Mouse (Mus musculus) liver (tissue): ENCODE measurements around the gene Mpst.

Experiments used
- DNase-seq: peaks from one replicate; pipeline ENCODE4 v3.0.0-alpha.2; 2020; ENCODE audit warnings: mixed read lengths

Gene Mpst

DNA sequence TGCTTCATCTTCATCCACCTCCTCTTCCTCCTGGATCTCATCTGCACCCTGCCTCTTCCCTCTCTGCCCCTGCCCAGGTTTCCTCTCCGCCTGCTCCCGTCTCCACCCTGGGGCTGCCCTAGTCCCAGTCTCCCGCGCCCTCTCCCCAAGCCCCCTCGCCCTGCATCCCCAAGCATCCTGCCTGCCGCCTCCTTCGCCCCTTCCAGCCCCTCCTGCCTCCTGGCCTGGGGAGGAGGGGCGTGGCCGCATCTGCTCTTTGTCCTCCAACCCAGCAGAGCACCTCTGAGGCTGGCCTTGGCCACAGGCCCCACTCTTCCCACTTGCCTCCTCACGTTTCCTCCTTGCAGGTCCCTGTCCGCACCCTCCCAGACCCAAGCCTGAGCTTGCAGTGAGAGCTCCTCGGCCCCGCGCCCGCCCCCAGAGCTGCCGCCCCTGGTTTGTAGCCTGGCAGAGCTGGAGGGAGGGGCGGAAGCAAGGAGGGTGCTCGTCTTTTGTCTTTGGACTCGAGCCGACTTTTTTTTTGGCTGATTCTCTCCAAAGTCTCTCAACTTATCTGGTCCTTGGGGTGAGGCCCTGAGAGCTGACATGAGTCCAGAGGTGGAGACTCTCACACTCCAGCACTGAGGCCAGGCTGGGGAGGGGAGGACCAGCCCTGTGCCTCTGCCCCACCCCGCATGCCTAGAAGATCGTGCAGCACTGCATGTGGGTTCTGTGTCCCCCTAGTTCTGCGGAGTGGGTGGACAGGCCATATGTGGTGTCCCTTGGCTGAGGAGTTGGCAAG, 31.2 kb downstream of the Mpst start:
- DNase-seq = no peak

DNA sequence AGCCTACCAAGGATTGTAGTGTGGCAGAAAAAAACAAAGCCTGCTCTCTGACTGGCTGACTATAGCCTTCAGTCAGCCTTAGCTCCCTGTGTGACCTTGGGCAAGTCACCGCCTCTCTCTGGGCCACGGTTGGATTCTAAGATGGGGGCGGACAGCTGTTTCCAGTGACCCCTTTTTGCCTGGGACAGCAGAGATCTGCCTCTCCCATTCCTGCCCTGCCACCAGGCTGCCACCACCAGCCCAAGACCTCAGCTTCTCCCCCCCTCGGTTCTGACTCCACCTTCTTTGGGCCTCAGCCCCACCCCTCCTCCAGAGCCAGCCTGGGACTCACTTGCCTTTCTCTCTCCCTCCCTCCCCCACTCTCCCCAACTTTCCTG, 31.8 kb downstream of the Mpst start:
- DNase-seq = no peak

DNA sequence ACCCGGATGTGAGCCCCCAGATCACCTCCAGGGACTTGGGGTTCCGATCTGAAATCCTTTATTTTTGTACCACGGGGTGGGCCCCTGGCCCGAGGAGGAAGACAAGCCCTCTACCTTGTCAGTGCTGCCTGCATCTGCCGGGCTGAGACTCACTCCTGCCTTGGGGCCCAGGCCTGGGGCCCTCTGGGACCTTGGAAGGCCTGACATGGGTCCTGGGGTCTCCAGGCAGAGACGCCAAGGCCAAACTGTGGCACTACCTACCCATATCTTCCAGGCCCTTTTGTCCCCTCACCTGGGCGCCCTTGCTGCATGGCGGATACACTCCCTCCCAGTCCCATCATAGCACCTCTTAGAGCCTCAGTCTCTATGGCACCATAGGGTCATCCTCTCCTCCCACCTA, 32.3 kb downstream of the Mpst start:
- no peak for DNase-seq

DNA sequence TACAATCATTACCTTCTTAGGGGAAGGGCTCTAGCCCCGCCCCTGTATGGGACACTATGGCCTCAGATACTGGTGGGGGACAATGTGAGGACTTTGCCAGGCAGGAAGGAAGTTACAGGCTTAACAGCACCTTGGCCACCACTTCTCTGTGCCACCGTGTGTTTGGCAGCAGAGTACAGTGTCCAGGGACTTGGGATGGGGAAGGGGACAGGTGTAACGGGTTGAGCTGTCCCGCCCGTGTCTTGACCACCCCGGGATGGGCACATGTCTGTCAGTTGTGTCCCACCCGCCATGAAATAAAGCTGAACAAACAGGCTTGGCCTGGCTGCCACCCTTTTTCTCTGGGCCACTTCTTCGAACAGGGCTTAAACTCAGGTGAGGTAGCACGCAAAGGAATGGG, 32.8 kb downstream of the Mpst start:
- no peak for DNase-seq

DNA sequence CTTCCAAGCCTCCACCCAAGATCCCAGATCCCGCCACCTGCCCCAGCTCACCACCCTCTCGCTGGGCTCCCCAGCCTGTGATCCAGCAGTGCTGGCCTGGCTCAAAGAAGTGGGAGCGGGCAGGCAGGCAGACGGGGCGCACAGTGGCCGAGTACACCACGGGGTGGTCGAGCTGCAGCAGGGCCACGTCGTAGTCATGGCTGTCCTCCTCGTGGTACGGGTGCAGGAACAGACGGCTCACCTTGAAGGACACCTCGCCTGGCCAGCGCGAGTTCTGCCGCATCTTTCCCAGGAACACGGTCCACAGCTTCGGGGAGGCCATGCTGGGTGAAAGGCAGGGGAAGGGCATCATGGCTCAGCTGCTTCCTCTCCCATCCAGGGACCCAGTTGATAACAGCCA, 36.0 kb downstream of the Mpst start:
- DNase-seq = no peak

DNA sequence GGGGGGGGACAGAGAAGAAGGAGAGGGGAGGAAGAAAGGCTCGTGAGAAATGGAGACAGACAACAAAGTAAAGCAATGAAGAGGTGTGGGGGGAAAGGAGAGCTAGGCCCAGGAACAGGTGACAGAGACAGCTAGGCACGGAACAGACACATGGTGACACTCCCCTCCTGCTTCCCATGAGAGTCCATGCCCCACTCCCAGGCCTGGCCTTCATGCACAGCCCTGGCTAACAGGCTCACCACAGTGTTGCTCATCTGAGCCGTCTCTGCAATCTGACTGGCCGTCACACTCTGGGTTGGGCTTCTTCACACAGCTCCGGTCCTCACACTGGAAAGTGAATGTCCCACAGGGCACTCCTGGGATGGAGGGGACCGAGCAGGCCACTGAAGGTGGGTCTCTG, 37.6 kb downstream of the Mpst start:
- no peak for DNase-seq

DNA sequence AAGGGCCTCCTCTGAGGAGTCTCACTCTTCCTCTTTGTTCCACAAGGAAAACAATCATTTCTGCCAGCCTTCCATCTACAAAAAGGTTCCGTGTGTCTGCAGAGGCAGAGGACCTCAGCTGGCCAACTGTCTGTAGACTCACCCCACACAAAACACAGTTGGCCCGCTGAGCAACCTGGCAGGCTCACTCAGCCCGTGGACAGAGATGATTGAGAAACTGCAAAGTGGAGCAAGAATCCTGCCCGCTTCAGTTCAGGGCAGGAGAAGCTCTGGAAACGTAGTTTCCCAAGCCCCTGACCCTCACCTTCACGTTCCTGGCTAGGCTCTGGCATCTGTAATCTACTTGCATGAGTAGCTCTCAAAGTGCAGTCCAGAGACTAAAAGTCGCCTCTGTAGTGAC, 40.9 kb downstream of the Mpst start:
- DNase-seq = no peak

DNA sequence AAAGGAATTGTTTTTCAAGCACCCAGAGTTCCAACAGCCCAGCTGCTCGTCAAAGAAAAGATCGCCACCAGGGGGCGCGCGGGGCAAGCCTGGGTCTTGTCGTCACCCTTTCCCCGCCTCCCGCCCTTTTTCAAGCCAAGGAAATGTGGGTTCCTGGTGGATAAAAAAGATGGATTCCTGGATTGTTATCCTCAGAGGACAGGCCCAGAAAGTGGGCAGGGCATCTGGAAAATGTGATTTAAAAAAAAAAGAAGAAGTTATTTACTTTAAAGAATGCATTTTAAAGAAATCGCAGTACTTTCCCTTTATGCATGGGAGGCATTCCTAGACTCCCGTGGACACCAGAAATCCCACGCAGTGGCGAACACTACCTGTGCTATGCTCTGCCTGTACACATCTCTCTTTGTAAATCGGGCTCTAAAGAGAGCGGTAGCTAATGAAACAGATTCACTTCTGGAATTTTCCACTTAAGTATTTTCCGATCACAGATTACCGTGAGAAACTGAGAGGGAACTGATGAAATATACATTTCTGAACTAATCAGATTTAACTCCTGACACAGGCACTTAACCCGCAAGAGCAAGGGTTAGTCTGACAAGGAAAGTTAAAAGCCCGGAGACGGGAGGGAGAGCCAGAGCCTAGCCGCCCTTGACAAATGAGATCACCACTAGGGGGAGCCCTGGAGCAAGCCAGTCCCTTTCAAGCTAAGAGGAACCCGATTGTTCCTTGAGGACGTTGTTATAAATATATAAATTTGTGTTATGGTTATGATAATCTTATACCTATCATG, 41.7 kb downstream of the Mpst start:
- peak; percentile 93 for DNase-seq

DNA sequence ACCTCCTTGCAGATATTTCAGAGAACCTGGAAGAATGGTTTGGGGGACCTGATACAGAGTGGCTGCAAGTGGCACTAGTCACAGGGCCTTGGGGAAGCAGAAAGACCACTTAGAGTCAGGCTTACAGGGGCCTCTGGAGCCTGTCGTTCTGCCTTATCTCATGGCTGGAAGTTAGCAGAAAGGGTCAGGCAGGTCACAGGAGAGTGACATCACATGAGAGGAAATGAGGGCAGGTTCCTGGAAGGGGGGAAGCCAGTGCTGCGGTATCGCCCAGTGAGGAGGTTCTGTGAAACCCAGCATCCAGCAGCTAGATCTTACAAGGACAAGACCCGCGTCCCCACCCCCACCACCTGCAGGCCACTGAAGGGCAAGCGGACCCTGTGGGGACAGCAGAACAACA, 42.9 kb downstream of the Mpst start:
- DNase-seq = no peak

DNA sequence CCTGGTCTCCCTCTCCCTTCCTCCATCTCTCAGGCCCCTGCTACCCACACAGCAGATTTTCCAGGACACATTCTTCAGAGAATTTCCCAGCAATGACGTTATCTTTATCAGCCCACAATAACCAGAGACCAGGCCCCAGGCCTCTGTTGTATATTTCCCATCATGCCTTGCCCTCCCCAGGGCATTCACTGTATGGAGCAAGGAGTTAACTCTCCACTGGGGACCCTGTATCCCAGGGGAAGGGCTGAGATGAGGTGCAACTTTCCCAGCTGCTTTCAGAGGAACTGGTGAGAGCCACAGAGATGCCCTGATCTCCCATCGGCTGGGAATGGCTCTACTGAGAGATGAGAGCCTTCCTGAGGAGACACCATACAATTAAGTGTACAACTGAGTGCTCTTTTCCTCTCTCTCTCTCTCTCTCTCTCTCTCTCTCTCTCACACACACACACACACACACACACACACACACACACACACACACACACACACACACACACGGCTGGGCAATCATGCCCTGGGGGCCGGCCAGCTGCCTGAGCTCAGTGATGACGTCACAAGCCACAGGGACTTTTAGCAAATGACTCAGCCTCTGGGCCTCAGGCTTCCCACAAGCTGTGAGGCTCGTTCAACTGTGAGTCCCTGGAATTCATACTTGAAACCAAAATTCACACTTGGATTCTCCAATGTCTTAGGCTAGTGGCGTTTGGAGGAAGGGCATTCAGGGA, 43.6 kb downstream of the Mpst start:
- peak; percentile 72 for DNase-seq

DNA sequence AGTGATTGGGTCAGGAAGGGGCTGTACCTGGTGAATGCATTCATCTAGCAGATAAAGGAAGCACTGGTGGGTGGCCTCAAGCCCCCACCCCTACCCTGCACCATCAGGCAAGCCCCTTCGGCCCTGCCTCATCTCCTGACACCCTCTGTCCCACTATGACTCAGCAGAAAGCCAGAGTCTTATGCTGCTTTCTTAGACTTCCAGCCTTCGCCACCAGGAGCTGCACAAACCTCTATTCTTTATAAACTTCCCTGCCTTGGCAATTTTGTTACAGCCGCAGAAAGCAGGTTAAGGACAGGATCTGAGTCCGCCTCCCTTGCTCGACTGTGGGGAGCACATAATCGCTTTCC, 44.2 kb downstream of the Mpst start:
- no peak for DNase-seq

DNA sequence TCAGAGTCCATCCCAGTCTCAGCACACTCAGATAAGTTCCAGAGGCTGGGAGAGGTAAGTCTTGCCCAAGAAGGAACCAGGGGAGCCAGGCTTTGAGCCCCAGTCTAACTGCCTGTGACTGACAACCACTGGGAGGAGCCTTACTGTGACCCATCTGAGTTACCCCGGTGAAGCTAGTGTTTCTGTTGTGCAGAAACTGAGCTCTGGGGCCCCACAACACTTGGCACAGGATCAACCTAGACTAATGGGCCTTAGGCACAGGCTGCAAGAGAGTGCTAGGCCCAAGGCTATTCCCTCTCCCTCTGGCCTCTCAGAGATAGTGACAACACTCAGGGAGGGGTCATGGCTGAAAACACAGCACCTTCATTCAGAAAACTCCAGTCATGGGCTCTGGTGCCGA, 45.0 kb downstream of the Mpst start:
- DNase-seq = no peak

DNA sequence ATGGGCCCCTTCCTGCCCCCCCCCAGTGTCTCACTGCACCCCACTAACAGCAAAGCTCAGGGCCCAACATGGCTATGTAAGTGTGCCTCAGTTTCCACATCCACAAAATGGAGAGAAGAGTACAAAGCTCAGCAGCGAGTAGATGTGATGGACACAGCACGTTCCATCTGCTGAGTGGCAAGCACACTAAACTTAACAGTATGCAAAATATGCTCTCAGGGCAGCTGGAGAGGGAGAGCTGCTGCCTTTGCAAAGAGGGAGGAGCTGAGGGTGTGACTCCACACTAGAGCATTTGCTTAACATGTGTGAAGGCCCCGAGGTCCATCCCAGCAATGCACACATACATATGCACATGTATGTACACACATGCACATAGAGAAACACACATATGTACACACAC, 46.7 kb downstream of the Mpst start:
- DNase-seq = no peak

DNA sequence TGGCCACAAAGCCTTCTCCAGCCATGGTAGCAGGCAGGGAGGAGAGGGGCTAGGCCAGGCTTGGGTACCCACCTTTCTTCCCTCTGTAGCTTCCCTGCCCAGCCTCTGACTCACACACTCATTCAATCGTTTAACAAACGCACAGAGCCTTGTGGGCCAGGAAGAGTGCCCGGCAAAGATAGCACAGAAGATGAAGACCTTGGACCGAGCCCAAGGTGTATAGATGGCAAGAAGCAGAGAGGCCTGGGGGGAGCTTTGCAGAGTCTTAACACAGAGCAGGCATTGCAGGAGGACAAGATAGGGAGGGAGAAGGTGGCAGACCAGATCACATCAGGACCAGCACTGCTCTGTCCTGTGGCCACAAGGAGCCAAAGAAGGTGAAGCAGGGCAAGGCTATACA, 49.0 kb downstream of the Mpst start:
- no peak for DNase-seq

DNA sequence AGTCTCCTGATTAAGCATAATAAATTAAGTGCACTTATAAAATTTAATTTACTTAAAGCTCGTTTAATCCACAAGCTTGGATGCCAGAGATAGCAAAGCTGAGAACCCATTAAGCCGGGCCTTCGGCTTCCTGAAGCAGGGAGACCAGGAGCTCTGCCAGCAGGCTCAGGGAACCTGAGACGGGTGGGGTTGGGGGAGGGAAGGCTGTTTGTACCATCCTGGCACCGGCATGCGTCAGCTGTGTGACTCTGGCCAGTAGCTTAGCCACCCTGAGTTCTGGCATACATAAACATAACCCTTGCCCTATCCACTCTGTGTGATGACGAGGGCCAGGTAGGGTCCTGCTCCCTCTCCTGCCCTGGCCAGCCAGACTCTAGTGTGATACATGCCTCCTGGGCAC, 49.8 kb downstream of the Mpst start:
- DNase-seq = no peak

DNA sequence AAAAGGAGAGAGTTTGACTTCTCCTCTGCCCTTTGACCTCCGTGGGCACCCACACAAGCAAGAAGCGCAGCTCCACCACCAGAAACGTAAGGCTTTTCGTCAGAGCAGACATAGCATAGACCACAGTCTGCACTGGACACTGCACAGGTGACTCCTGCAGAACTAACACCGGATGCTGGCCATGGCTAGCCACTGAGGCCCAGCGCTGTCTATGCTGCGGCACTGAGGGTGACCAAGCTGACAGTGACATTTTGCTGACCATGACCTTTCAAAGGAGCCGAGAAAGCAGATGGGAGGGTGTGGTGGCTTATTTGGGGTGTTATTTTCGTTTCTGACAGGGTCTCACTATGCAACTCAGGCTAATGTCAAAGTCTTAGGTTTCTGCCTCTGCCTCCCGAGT, 51.0 kb downstream of the Mpst start:
- no peak for DNase-seq

DNA sequence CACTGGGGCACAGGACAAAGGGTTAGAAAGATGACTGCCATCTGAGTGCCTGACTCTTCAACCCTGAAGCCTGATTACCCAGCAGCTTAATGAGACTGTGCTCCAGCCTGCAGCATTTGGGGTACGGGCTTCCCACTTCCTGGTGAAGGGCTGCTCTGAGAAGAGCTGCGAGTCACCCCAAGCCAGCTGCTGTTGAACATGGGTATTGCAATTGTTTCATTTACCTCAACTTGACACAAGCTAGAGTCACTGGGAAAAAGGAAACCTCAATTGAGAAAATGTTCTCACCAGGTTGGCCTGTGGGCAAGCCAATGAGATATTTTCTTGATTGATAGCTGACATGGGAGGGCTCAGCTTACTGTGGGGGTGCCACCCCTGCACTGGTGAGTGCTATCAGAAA, 56.8 kb downstream of the Mpst start:
- DNase-seq = no peak
